Mouse (Mus musculus) left cerebral cortex, postnatal 36 days (tissue): ENCODE data around the gene Nmb. TPM values are rescaled to one million over a fixed set of nuclear protein-coding genes. Genes with fewer than 3 reads are reported as not detected.
A peak's percentile ranks its signal among the peaks of the same experiment; 100 is the strongest.
"Not testable (repeated sequence)": the region's sequence is repeated elsewhere in the genome, so short reads cannot be mapped to it uniquely, and the experiment has no call there.

Experiments used
- DNase-seq, 2 experiments: peaks; one replicate each; pipeline ENCODE4 v3.0.0; 2021 to 2022; ENCODE audit warnings: low spot score in 2 of 2, mixed read lengths in 1 of 2
- intact Hi-C: fragments of 180-260 bp; cut with DNase I; formaldehyde crosslinking; loops from one replicate; pipeline ENCODE4 v1.15.1; 2025
- total RNA-seq, 2 experiments: library from RNA; stranded (reverse); gene quantifications; 2 replicates each; pipeline ENCODE4 v1.2.3; 2021

The Nmb gene
- total RNA-seq, result 1 to 10 TPM; 3.3 to 7.1 TPM

GRCm38 (mm10) chr7:80904921-80905515 is at the start of gene Nmb:
Nmb (minus strand) TSS chr7:80905076.
- intact Hi-C loops, result no loop called here
- peak in 1 of 2 experiments; percentile 42 for DNase-seq

- DNase-seq, result no peak
- intact Hi-C loops, result no loop called here
Observed at GRCm38 (mm10) chr7:80954251-80954650, 49.4 kb upstream of the Nmb start.

- no peak for DNase-seq
- intact Hi-C loops, result no loop called here
Observed at GRCm38 (mm10) chr7:80952140-80952539, 47.3 kb upstream of the Nmb start.

- no peak for DNase-seq
- intact Hi-C loops, result no loop called here
Observed at GRCm38 (mm10) chr7:80951461-80951860, 46.6 kb upstream of the Nmb start.

- DNase-seq, result peak; percentile 96 to 97
- intact Hi-C loops, result loop anchor here (5.0 kb wide), 1 partner anchor 45 kb away; the partner anchor contains the start of gene Zfp592
Observed at GRCm38 (mm10) chr7:80947445-80948350, 42.8 kb upstream of the Nmb start, which contains the start of gene Sec11a. Sec11a (minus strand) TSS chr7:80947780.

GRCm38 (mm10) chr7:80939808-80940207 is 34.9 kb upstream of the Nmb start:
- intact Hi-C loops, result no loop called here
- no peak for DNase-seq

GRCm38 (mm10) chr7:80937304-80937666 is 32.4 kb upstream of the Nmb start:
- DNase-seq, intact Hi-C loops: not testable (repeated sequence)

- DNase-seq, intact Hi-C loops: not testable (repeated sequence)
Observed at GRCm38 (mm10) chr7:80936617-80937303, 31.9 kb upstream of the Nmb start.

GRCm38 (mm10) chr7:80935834-80936233 is 31.0 kb upstream of the Nmb start:
- no peak for DNase-seq
- intact Hi-C loops, result no loop called here

GRCm38 (mm10) chr7:80932777-80933176 is 27.9 kb upstream of the Nmb start:
- no peak for DNase-seq
- intact Hi-C loops, result no loop called here

GRCm38 (mm10) chr7:80931618-80932207 is 26.8 kb upstream of the Nmb start:
- peak; percentile 14 to 18 for DNase-seq
- intact Hi-C loops, result no loop called here

- DNase-seq, result no peak
- intact Hi-C loops, result no loop called here
Observed at GRCm38 (mm10) chr7:80923165-80923564, 18.3 kb upstream of the Nmb start.

- no peak for DNase-seq
- intact Hi-C loops, result no loop called here
Observed at GRCm38 (mm10) chr7:80919647-80920008, 14.8 kb upstream of the Nmb start.

- intact Hi-C loops, result no loop called here
- no peak for DNase-seq
Observed at GRCm38 (mm10) chr7:80918982-80919646, 14.2 kb upstream of the Nmb start.

- DNase-seq, result no peak
- intact Hi-C loops, result no loop called here
Observed at GRCm38 (mm10) chr7:80917916-80918465, 13.1 kb upstream of the Nmb start.

GRCm38 (mm10) chr7:80912496-80912895 is 7.6 kb upstream of the Nmb start:
- intact Hi-C loops, result no loop called here
- no peak for DNase-seq

- no peak for DNase-seq
- intact Hi-C loops, result no loop called here
Observed at GRCm38 (mm10) chr7:80911053-80911452, 6.2 kb upstream of the Nmb start.

GRCm38 (mm10) chr7:80903625-80904422 is 1.1 kb downstream of the Nmb start:
- intact Hi-C loops, result no loop called here
- DNase-seq, result no peak
